Mouse (Mus musculus) ES-E14 (cell line): ENCODE measurements around the gene Scgb3a1. TPM values are rescaled to one million over a fixed set of nuclear protein-coding genes. Genes with fewer than 3 reads are reported as not detected.

ENCODE experiments used
- DNase-seq: peaks from one replicate; pipeline ENCODE4 v3.0.0-alpha.2; 2013; ENCODE audit warnings: low read depth, low spot score
- H3K27ac ChIP-seq: 2 replicates; pipeline ENCODE4 v1.5.1; 2012; ENCODE audit warnings: low read depth, mild to moderate bottlenecking, low read length, moderate library complexity, mixed read lengths; ENCODE audit not compliant: poor library complexity, insufficient read depth, severe bottlenecking
- H3K36me3 ChIP-seq: 2 replicates; pipeline ENCODE4 v1.6.1; 2012; ENCODE audit warnings: mild to moderate bottlenecking, low read length, moderate library complexity, mixed read lengths; ENCODE audit not compliant: control insufficient read depth, poor library complexity, insufficient read depth, severe bottlenecking
- H3K4me1 ChIP-seq, 2 experiments: fragments of 150-350 bp in 1 of 2; sonication (generic) in 1 of 2; 2 replicates each; pipeline ENCODE4 v1.6.1; 2012; ENCODE audit warnings: low read length in 2 of 2, mild to moderate bottlenecking in 1 of 2, mixed read lengths in 1 of 2; ENCODE audit not compliant: control insufficient read depth in 2 of 2, insufficient read depth in 2 of 2, poor library complexity in 1 of 2
- H3K4me3 ChIP-seq, 2 experiments: fragments of 150-350 bp in 1 of 2; sonication (generic) in 1 of 2; 2 replicates each; pipeline ENCODE4 v1.5.1; 2012; ENCODE audit warnings: low read length in 2 of 2, low read depth in 1 of 2, mild to moderate bottlenecking in 1 of 2, mixed read lengths in 1 of 2; ENCODE audit not compliant: insufficient read depth in 1 of 2, poor library complexity in 1 of 2, severe bottlenecking in 1 of 2
- H3K9ac ChIP-seq: 2 replicates; pipeline ENCODE4 v1.6.1; 2012; ENCODE audit warnings: low read depth, mild to moderate bottlenecking, low read length, mixed read lengths; ENCODE audit not compliant: poor library complexity, insufficient read depth, severe bottlenecking
- H3K9me3 ChIP-seq: fragments of 150-350 bp; sonication (generic); 2 replicates; pipeline ENCODE4 v1.6.1; 2012; ENCODE audit warnings: low read depth, mild to moderate bottlenecking, low read length; ENCODE audit not compliant: control insufficient read depth, insufficient read depth
- CHD2 ChIP-seq: IDR thresholded peaks from 2 replicates; pipeline ENCODE4 v1.6.1; 2014; ENCODE audit warnings: mild to moderate bottlenecking, low read depth, low read length, inconsistent platforms
- HCFC1 ChIP-seq: IDR thresholded peaks from 2 replicates; pipeline ENCODE4 v1.6.1; 2012; ENCODE audit warnings: low read length, inconsistent platforms, borderline replicate concordance; ENCODE audit not compliant: insufficient read depth
- MAFK ChIP-seq: IDR thresholded peaks from 2 replicates; pipeline ENCODE4 v1.6.1; 2014; ENCODE audit warnings: mild to moderate bottlenecking, low read depth, low read length, inconsistent platforms; ENCODE audit not compliant: insufficient read depth
- ZC3H11A ChIP-seq: IDR thresholded peaks from 2 replicates; pipeline ENCODE4 v1.6.1; 2012; ENCODE audit warnings: low read depth, mild to moderate bottlenecking, inconsistent platforms, low read length, borderline replicate concordance
- ZNF384 ChIP-seq: IDR thresholded peaks from 2 replicates; pipeline ENCODE4 v1.6.1; 2012; ENCODE audit warnings: low read depth, low read length, inconsistent platforms
- in situ Hi-C, 2 experiments: fragments of 600-800 bp; cut with MboI; formaldehyde crosslinking; loops; one replicate each; pipeline ENCODE4 v1.15.1; 2025; ENCODE audit warnings: low sequenced_read_pairs in 2 of 2, inconsistent platforms in 1 of 2; ENCODE audit not compliant: unreplicated experiment in 2 of 2
- total RNA-seq: library from RNA; depleted of rRNA; stranded (reverse); fragments of 300-350 nt; gene quantifications from 2 replicates; pipeline ENCODE4 v1.2.3, GENCODE M21; 2012

Scgb3a1 gene
- total RNA-seq, 1 experiment, result 1.6 TPM

GRCm38 (mm10) chr11:49625863-49626262 lies 37.5 kb upstream of the Scgb3a1 start:
- peak overlapping the region in 1 of 2 experiments; percentile 24; a peak in 1 of 4 replicates for H3K4me3 ChIP-seq
- no peak for DNase-seq
- H3K36me3 ChIP-seq, result no peaks in the 10 kb centered on the region
- in situ Hi-C loops, result no loop called here
- no peak for TF ChIP-seq CHD2
- no peak for TF ChIP-seq ZNF384
- TF ChIP-seq ZC3H11A, result no peak
- no peak for TF ChIP-seq MAFK
- no peak for TF ChIP-seq HCFC1
- no peak overlapping the region for H3K9ac ChIP-seq
- H3K27ac ChIP-seq, result no peak overlapping the region
- peaks cover 0 to 5% of the 10 kb centered on the region in 2 experiments; a peak in 1 of 4 replicates for H3K4me1 ChIP-seq
- no peaks in the 10 kb centered on the region for H3K9me3 ChIP-seq

- Histone ChIP-seq H3K4me3 (no peak overlapping the region), H3K36me3 (no peaks in the 10 kb centered on the region), H3K27ac (no peak overlapping the region), H3K9me3 (no peaks in the 10 kb centered on the region), H3K9ac (no peak overlapping the region), H3K4me1 (peaks cover 0 to 5% of the 10 kb centered on the region in 2 experiments; a peak in 1 of 4 replicates)
- TF ChIP-seq MAFK, result no peak
- no peak for TF ChIP-seq ZC3H11A
- no peak for TF ChIP-seq HCFC1
- no peak for TF ChIP-seq ZNF384
- TF ChIP-seq CHD2, result no peak
- in situ Hi-C loops, result no loop called here
- no peak for DNase-seq
Observed at GRCm38 (mm10) chr11:49626748-49627147, 36.7 kb upstream of the Scgb3a1 start.

- H3K9ac ChIP-seq, result no peak overlapping the region
- H3K27ac ChIP-seq, result no peak overlapping the region
- TF ChIP-seq ZNF384, result no peak
- no peak for TF ChIP-seq ZC3H11A
- no peak for TF ChIP-seq CHD2
- no peak for TF ChIP-seq MAFK
- TF ChIP-seq HCFC1, result no peak
- no peaks in the 10 kb centered on the region for H3K9me3 ChIP-seq
- no peak for DNase-seq
- in situ Hi-C loops, result no loop called here
- H3K36me3 ChIP-seq, result no peaks in the 10 kb centered on the region
- no peak overlapping the region for H3K4me3 ChIP-seq
- H3K4me1 ChIP-seq, result peaks cover 0 to 3% of the 10 kb centered on the region in 2 experiments; a peak in 1 of 4 replicates
Observed at GRCm38 (mm10) chr11:49631154-49631553, 32.3 kb upstream of the Scgb3a1 start.

- no peak for DNase-seq
- no peaks in the 10 kb centered on the region for H3K36me3 ChIP-seq
- H3K4me1 ChIP-seq, result peaks cover 0 to 7% of the 10 kb centered on the region in 2 experiments; a peak in 1 of 4 replicates
- H3K4me3 ChIP-seq, result no peak overlapping the region
- in situ Hi-C loops, result no loop called here
- H3K9ac ChIP-seq, result no peak overlapping the region
- H3K9me3 ChIP-seq, result no peaks in the 10 kb centered on the region
- H3K27ac ChIP-seq, result no peak overlapping the region
- no peak for TF ChIP-seq CHD2
Observed at GRCm38 (mm10) chr11:49632256-49632655, 31.2 kb upstream of the Scgb3a1 start.

GRCm38 (mm10) chr11:49634101-49634500 lies 29.3 kb upstream of the Scgb3a1 start:
- Histone ChIP-seq H3K9me3 (no peaks in the 10 kb centered on the region), H3K9ac (no peak overlapping the region), H3K27ac (no peak overlapping the region), H3K4me1 (peaks cover 0 to 7% of the 10 kb centered on the region in 2 experiments; a peak in 1 of 4 replicates), H3K4me3 (peak overlapping the region; percentile 17 to 34; a peak in 3 of 4 replicates), H3K36me3 (no peaks in the 10 kb centered on the region)
- no peak for DNase-seq
- in situ Hi-C loops, result no loop called here
- TF ChIP-seq MAFK (no peak), ZNF384 (no peak), CHD2 (no peak), HCFC1 (no peak), ZC3H11A (no peak)
